Mouse (Mus musculus) limb, embryonic 10.5 days (tissue): ENCODE results near the gene Car5b. TPM values are rescaled to one million over a fixed set of nuclear protein-coding genes. Genes with fewer than 3 reads are reported as not detected.

Experiments used
- DNase-seq: peaks from one replicate; pipeline ENCODE4 v3.0.0-alpha.2; 2017; ENCODE audit warnings: low spot score
- H3K27ac ChIP-seq: fragments of 300-500 bp; sonication (generic); 2 replicates; pipeline ENCODE4 v1.5.1; 2016; ENCODE audit warnings: mild to moderate bottlenecking
- H3K27me3 ChIP-seq: fragments of 300-500 bp; sonication (generic); 2 replicates; pipeline ENCODE4 v1.6.1; 2016; ENCODE audit warnings: low read depth, mild to moderate bottlenecking; ENCODE audit not compliant: poor library complexity, severe bottlenecking
- H3K36me3 ChIP-seq: fragments of 300-500 bp; sonication (generic); 2 replicates; pipeline ENCODE4 v1.6.1; 2016; ENCODE audit warnings: mild to moderate bottlenecking, moderate library complexity
- H3K4me1 ChIP-seq: fragments of 300-500 bp; sonication (generic); 2 replicates; pipeline ENCODE4 v1.6.1; 2016
- H3K4me3 ChIP-seq: fragments of 300-500 bp; sonication (generic); 2 replicates; pipeline ENCODE4 v1.5.1; 2016; ENCODE audit warnings: mild to moderate bottlenecking, moderate library complexity
- H3K9me3 ChIP-seq: fragments of 300-500 bp; sonication (generic); replicated peaks from 2 replicates; pipeline ENCODE4 v1.6.1; 2016; ENCODE audit warnings: mild to moderate bottlenecking
- WGBS: fragments of 180-500 bp; shearing (Covaris S2); methylation state at CpG from one replicate; pipeline ENCODE4 v1.1.7; 2016; 5-methylcytosine and 5-hydroxymethylcytosine counted together
- polyA plus RNA-seq: library from polyadenylated mRNA; unstranded; fragments of >200 nt; fragmentation: Nextera tagmentation; extraction: Ambion mirVana; gene quantifications from 2 replicates; pipeline ENCODE4 v1.2.1, GENCODE M21; 2016

Gene Car5b
- polyA plus RNA-seq, result 0.19 and 0.34 TPM in 2 replicates

GRCm38 (mm10) chrX:164027607-164028289 is at the start of gene Car5b:
TSS of gene Car5b (minus strand) at chrX:164027997.
- peak; percentile 86 for DNase-seq
- H3K4me3 ChIP-seq, result peak within 1 kb of the TSS; percentile 47
- H3K27ac ChIP-seq, result no peak within 1 kb of the TSS
- 10% methylated on average over 22 of the region's 22 CpGs for WGBS
- H3K9me3 ChIP-seq, result no peaks in the 10 kb centered on the region
- H3K27me3 ChIP-seq, result peaks cover 92% of the 10 kb centered on the region
- H3K36me3 ChIP-seq, result no peaks in the 10 kb centered on the region
- H3K4me1 ChIP-seq, result no peaks in the 10 kb centered on the region

- H3K4me1 ChIP-seq, result no peaks in the 10 kb centered on the region
- peaks cover 83% of the 10 kb centered on the region for H3K27me3 ChIP-seq
- H3K27ac ChIP-seq, result peak within 1 kb of the TSS; percentile 95
- peaks cover 31% of the 10 kb centered on the region for H3K36me3 ChIP-seq
- peak; percentile 87 for DNase-seq
- peak within 1 kb of the TSS; percentile 66 for H3K4me3 ChIP-seq
- 14% methylated on average over 54 of the region's 54 CpGs for WGBS
- H3K9me3 ChIP-seq, result no peaks in the 10 kb centered on the region
These were observed 48.4 kb upstream of the Car5b start, which contains the start of gene Siah1b for GRCm38 (mm10) chrX:164076040-164076775. TSS of gene Siah1b (minus strand) at chrX:164076493.

- Histone ChIP-seq H3K27me3 (peaks cover 60% of the 10 kb centered on the region), H3K9me3 (no peaks in the 10 kb centered on the region), H3K36me3 (peaks cover 28% of the 10 kb centered on the region), H3K4me1 (no peaks in the 10 kb centered on the region), H3K4me3 (no peak overlapping the region), H3K27ac (no peak overlapping the region)
- DNase-seq, result no peak
- WGBS, result 94% methylated on average over 4 of the region's 4 CpGs
These were observed 41.2 kb upstream of the Car5b start for GRCm38 (mm10) chrX:164068968-164069367.

- DNase-seq, result peak; percentile 77
- H3K4me3 ChIP-seq, result no peak overlapping the region
- no peaks in the 10 kb centered on the region for H3K9me3 ChIP-seq
- H3K36me3 ChIP-seq, result peaks cover 3% of the 10 kb centered on the region
- WGBS, result 7% methylated on average over 2 of the region's 2 CpGs
- no peak overlapping the region for H3K27ac ChIP-seq
- H3K4me1 ChIP-seq, result no peaks in the 10 kb centered on the region
- H3K27me3 ChIP-seq, result peaks cover 65% of the 10 kb centered on the region
These were observed 38.4 kb upstream of the Car5b start for GRCm38 (mm10) chrX:164066185-164066584.

- Histone ChIP-seq H3K36me3 (no peaks in the 10 kb centered on the region), H3K27ac (no peak overlapping the region), H3K4me1 (no peaks in the 10 kb centered on the region), H3K9me3 (no peaks in the 10 kb centered on the region), H3K4me3 (no peak overlapping the region), H3K27me3 (peaks cover 95% of the 10 kb centered on the region)
- DNase-seq, result no peak
- WGBS, result 75% methylated on average over 4 of the region's 4 CpGs
These were observed 31.3 kb upstream of the Car5b start for GRCm38 (mm10) chrX:164059070-164059469.

- peaks cover 94% of the 10 kb centered on the region for H3K27me3 ChIP-seq
These were observed 30.7 kb upstream of the Car5b start for GRCm38 (mm10) chrX:164058523-164058922.

GRCm38 (mm10) chrX:164055726-164056125 is 27.9 kb upstream of the Car5b start:
- no peaks in the 10 kb centered on the region for H3K36me3 ChIP-seq
- no peak overlapping the region for H3K4me3 ChIP-seq
- no peak for DNase-seq
- H3K4me1 ChIP-seq, result no peaks in the 10 kb centered on the region
- H3K27ac ChIP-seq, result no peak overlapping the region
- H3K27me3 ChIP-seq, result peaks cover 68% of the 10 kb centered on the region
- H3K9me3 ChIP-seq, result no peaks in the 10 kb centered on the region
- 90% methylated on average over 4 of the region's 4 CpGs for WGBS

More at GRCm38 (mm10) chrX:164058523-164058922, 30.7 kb upstream of the Car5b start:
- DNase-seq, result no peak
- no peak overlapping the region for H3K27ac ChIP-seq
- no peaks in the 10 kb centered on the region for H3K36me3 ChIP-seq
- 81% methylated on average over 3 of the region's 3 CpGs for WGBS
- H3K4me3 ChIP-seq, result no peak overlapping the region
- no peaks in the 10 kb centered on the region for H3K9me3 ChIP-seq
- no peaks in the 10 kb centered on the region for H3K4me1 ChIP-seq

- Histone ChIP-seq H3K27ac (no peak overlapping the region), H3K27me3 (peaks cover 59% of the 10 kb centered on the region)
- WGBS, result 83% methylated on average over 2 of the region's 2 CpGs
These were observed 18.9 kb upstream of the Car5b start for GRCm38 (mm10) chrX:164046736-164047135.

GRCm38 (mm10) chrX:164042069-164042468 is 14.3 kb upstream of the Car5b start:
- 75% methylated on average over 13 of the region's 13 CpGs for WGBS

More at GRCm38 (mm10) chrX:164046736-164047135, 18.9 kb upstream of the Car5b start:
- no peaks in the 10 kb centered on the region for H3K4me1 ChIP-seq
- DNase-seq, result no peak
- no peaks in the 10 kb centered on the region for H3K36me3 ChIP-seq
- no peak overlapping the region for H3K4me3 ChIP-seq
- H3K9me3 ChIP-seq, result no peaks in the 10 kb centered on the region

GRCm38 (mm10) chrX:164038882-164039281 is 11.1 kb upstream of the Car5b start:
- H3K9me3 ChIP-seq, result no peaks in the 10 kb centered on the region
- no peak overlapping the region for H3K4me3 ChIP-seq
- no peak overlapping the region for H3K27ac ChIP-seq
- H3K27me3 ChIP-seq, result peaks cover 76% of the 10 kb centered on the region
- no peaks in the 10 kb centered on the region for H3K4me1 ChIP-seq
- no peaks in the 10 kb centered on the region for H3K36me3 ChIP-seq
- WGBS, result 62% methylated on average over 2 of the region's 2 CpGs
- no peak for DNase-seq

More at GRCm38 (mm10) chrX:164042069-164042468, 14.3 kb upstream of the Car5b start:
- Histone ChIP-seq H3K36me3 (no peaks in the 10 kb centered on the region), H3K9me3 (no peaks in the 10 kb centered on the region), H3K27me3 (peaks cover 81% of the 10 kb centered on the region), H3K27ac (no peak overlapping the region), H3K4me1 (no peaks in the 10 kb centered on the region), H3K4me3 (no peak overlapping the region)
- no peak for DNase-seq

GRCm38 (mm10) chrX:164035931-164036330 is 8.1 kb upstream of the Car5b start:
- H3K9me3 ChIP-seq, result no peaks in the 10 kb centered on the region
- H3K4me1 ChIP-seq, result no peaks in the 10 kb centered on the region
- 90% methylated on average over 7 of the region's 7 CpGs for WGBS
- no peak overlapping the region for H3K27ac ChIP-seq
- H3K27me3 ChIP-seq, result peaks cover 79% of the 10 kb centered on the region
- H3K4me3 ChIP-seq, result no peak overlapping the region
- no peaks in the 10 kb centered on the region for H3K36me3 ChIP-seq
- DNase-seq, result no peak

- no peak for DNase-seq
- Histone ChIP-seq H3K27ac (no peak overlapping the region), H3K9me3 (no peaks in the 10 kb centered on the region), H3K36me3 (no peaks in the 10 kb centered on the region), H3K4me1 (no peaks in the 10 kb centered on the region), H3K4me3 (no peak overlapping the region), H3K27me3 (peaks cover 85% of the 10 kb centered on the region)
- 83% methylated on average over 2 of the region's 2 CpGs for whole genome bisulfite sequencing
These were observed 7.6 kb upstream of the Car5b start for GRCm38 (mm10) chrX:164035401-164035800.

GRCm38 (mm10) chrX:164032526-164032925 is 4.7 kb upstream of the Car5b start:
- Histone ChIP-seq H3K4me3 (no peak overlapping the region), H3K27ac (no peak overlapping the region), H3K27me3 (peaks cover 85% of the 10 kb centered on the region), H3K36me3 (no peaks in the 10 kb centered on the region), H3K4me1 (no peaks in the 10 kb centered on the region), H3K9me3 (no peaks in the 10 kb centered on the region)
- WGBS, result 91% methylated on average over 7 of the region's 7 CpGs
- no peak for DNase-seq
